Mouse (Mus musculus) hindbrain, embryonic 10.5 days (tissue): ENCODE results near the gene Tmem200b. TPM values are rescaled to one million over a fixed set of nuclear protein-coding genes. Genes with fewer than 3 reads are reported as not detected.

Experiments used
- DNase-seq: peaks from one replicate; pipeline ENCODE4 v3.0.0-alpha.2; 2017; ENCODE audit warnings: low spot score
- H3K27ac ChIP-seq: fragments of 300-500 bp; sonication (generic); 2 replicates; pipeline ENCODE4 v1.5.1; 2016; ENCODE audit warnings: mild to moderate bottlenecking, moderate library complexity
- H3K27me3 ChIP-seq: fragments of 300-500 bp; sonication (generic); 2 replicates; pipeline ENCODE4 v1.6.1; 2016; ENCODE audit warnings: mild to moderate bottlenecking; ENCODE audit not compliant: poor library complexity, insufficient read depth, severe bottlenecking
- H3K36me3 ChIP-seq: fragments of 300-500 bp; sonication (generic); 2 replicates; pipeline ENCODE4 v1.6.1; 2016; ENCODE audit warnings: mild to moderate bottlenecking, moderate library complexity
- H3K4me1 ChIP-seq: fragments of 300-500 bp; sonication (generic); replicated peaks from 2 replicates; pipeline ENCODE4 v1.6.1; 2016; ENCODE audit warnings: mild to moderate bottlenecking
- H3K4me3 ChIP-seq: fragments of 300-500 bp; sonication (generic); 2 replicates; pipeline ENCODE4 v1.5.1; 2016; ENCODE audit warnings: mild to moderate bottlenecking, moderate library complexity
- H3K9me3 ChIP-seq: fragments of 300-500 bp; sonication (generic); 2 replicates; pipeline ENCODE4 v1.6.1; 2016; ENCODE audit warnings: mild to moderate bottlenecking, moderate library complexity
- WGBS: fragments of 180-500 bp; shearing (Covaris S2); methylation state at CpG from one replicate; pipeline ENCODE4 v1.1.7; 2016; 5-methylcytosine and 5-hydroxymethylcytosine counted together
- polyA plus RNA-seq: library from polyadenylated mRNA; unstranded; fragments of >200 nt; fragmentation: Nextera tagmentation; extraction: Ambion mirVana; gene quantifications from 2 replicates; pipeline ENCODE4 v1.2.1, GENCODE M21; 2016

Tmem200b gene
- polyA plus RNA-seq, 1 experiment from 2014 or later: 1.1 TPM

- Histone ChIP-seq H3K4me1 (peaks cover 79% of the 10 kb centered on the region), H3K27ac (no peak overlapping the region; the same call in 1 of the 2 replicates), H3K9me3 (no peaks in the 10 kb centered on the region), H3K36me3 (no peaks in the 10 kb centered on the region), H3K27me3 (peaks cover 86% of the 10 kb centered on the region), H3K4me3 (peak overlapping the region; percentile 49)
- 2% methylated on average over 31 of the region's 31 CpGs for WGBS
- peak; percentile 50 for DNase-seq
Measured at GRCm38 (mm10) chr4:131914891-131915469, 6.6 kb upstream of the Tmem200b start.

DNA sequence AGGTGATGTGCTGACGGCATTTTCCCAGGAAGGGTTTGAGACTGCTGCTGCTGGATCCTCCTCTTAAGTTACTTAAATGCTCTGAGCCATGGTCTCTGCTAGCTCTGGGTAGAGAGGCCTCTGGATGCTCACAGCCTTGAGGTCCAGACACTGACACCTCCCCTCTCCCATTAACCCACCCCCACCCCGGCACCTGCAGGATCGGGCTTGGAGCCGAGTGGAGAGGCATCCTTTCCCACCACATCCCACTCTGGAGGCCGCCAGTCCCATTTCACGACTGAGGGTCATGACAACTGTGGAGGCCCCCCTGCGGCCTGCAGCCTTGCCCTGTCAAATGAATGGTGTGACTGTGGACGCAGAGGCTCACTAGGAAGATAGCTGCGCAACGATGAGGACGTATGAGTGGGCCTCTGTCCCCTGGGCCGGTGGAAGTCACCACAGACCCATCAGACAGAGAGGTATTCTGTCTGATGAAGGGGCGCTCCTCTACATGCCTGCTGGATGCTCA, 5.7 kb upstream of the Tmem200b start:
- H3K9me3 ChIP-seq: no peaks in the 10 kb centered on the region
- WGBS: 22% methylated on average over 13 of the region's 13 CpGs
- H3K27me3 ChIP-seq: peaks cover 95% of the 10 kb centered on the region
- H3K4me3 ChIP-seq: peak overlapping the region; percentile 49
- no peaks in the 10 kb centered on the region for H3K36me3 ChIP-seq
- no peak for DNase-seq
- H3K4me1 ChIP-seq: peaks cover 79% of the 10 kb centered on the region
- H3K27ac ChIP-seq: no peak overlapping the region

GRCm38 (mm10) chr4:131916425-131916824, 5.1 kb upstream of the Tmem200b start:
- H3K9me3 ChIP-seq: no peaks in the 10 kb centered on the region
- DNase-seq: peak; percentile 83
- H3K36me3 ChIP-seq: no peaks in the 10 kb centered on the region
- peaks cover 100% of the 10 kb centered on the region for H3K27me3 ChIP-seq
- H3K4me3 ChIP-seq: peak overlapping the region; percentile 49
- no peak overlapping the region for H3K27ac ChIP-seq
- 4% methylated on average over 15 of the region's 15 CpGs for WGBS
- peaks cover 79% of the 10 kb centered on the region for H3K4me1 ChIP-seq

DNA sequence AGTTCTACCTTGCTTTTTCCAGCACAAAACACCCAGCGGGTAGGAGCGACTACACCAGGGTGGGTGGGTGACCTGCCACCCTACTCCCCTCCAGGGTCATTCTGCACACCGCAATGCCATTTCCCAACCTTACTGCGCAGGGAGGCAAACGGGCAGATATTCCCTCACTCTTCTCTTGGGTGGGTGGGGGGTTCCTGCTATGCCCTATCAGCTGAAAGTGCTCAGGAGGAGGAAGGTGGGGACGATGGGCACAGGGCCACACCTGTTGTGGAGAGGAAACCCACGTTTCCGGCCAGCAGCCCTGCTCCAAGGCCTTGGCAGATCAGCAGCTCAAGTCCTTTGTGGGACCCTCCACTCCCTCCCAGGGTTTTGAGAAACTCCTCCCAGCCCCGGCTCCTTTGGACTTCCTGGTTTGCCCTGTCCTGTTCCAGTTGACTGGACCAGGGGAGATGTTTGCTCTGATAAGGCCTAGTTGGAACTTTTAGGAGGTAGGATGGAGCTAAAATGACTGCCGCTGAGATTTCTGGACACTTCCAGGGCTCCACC, 4.5 kb upstream of the Tmem200b start:
- H3K27me3 ChIP-seq: peaks cover 100% of the 10 kb centered on the region
- H3K4me3 ChIP-seq: no peak overlapping the region
- peaks cover 84% of the 10 kb centered on the region for H3K4me1 ChIP-seq
- no peak overlapping the region for H3K27ac ChIP-seq
- DNase-seq: no peak
- no peaks in the 10 kb centered on the region for H3K9me3 ChIP-seq
- 78% methylated on average over 10 of the region's 10 CpGs for WGBS
- no peaks in the 10 kb centered on the region for H3K36me3 ChIP-seq

- peaks cover 100% of the 10 kb centered on the region for H3K27me3 ChIP-seq
- DNase-seq: no peak
- peaks cover 92% of the 10 kb centered on the region for H3K4me1 ChIP-seq
- no peak overlapping the region for H3K27ac ChIP-seq
- peaks cover 6% of the 10 kb centered on the region for H3K36me3 ChIP-seq
- H3K4me3 ChIP-seq: no peak overlapping the region
- 51% methylated on average over 7 of the region's 7 CpGs for WGBS
- no peaks in the 10 kb centered on the region for H3K9me3 ChIP-seq
Measured at GRCm38 (mm10) chr4:131918026-131918533, 3.5 kb upstream of the Tmem200b start.

GRCm38 (mm10) chr4:131918711-131919500, 2.7 kb upstream of the Tmem200b start:
- WGBS: 8% methylated on average over 15 of the region's 15 CpGs
- H3K4me3 ChIP-seq: no peak overlapping the region
- DNase-seq: peak; percentile 68

GRCm38 (mm10) chr4:131919506-131920140, 1.9 kb upstream of the Tmem200b start:
- Histone ChIP-seq H3K36me3 (peaks cover 21% of the 10 kb centered on the region), H3K27me3 (peaks cover 100% of the 10 kb centered on the region), H3K4me1 (peaks cover 81% of the 10 kb centered on the region), H3K27ac (peak overlapping the region; percentile 82), H3K4me3 (peak overlapping the region; percentile 62), H3K9me3 (no peaks in the 10 kb centered on the region)
- WGBS: 6% methylated on average over 15 of the region's 15 CpGs
- no peak for DNase-seq

More at GRCm38 (mm10) chr4:131918711-131919500, 2.7 kb upstream of the Tmem200b start:
- Histone ChIP-seq H3K27ac (peak overlapping the region; percentile 46; the same call in 1 of the 2 replicates), H3K27me3 (peaks cover 100% of the 10 kb centered on the region), H3K9me3 (no peaks in the 10 kb centered on the region), H3K4me1 (peaks cover 86% of the 10 kb centered on the region), H3K36me3 (peaks cover 14% of the 10 kb centered on the region)

GRCm38 (mm10) chr4:131920141-131920594, 1.4 kb upstream of the Tmem200b start:
- peak; percentile 61 for DNase-seq
- WGBS: under 1% methylated on average over 51 of the region's 51 CpGs
- Histone ChIP-seq H3K4me3 (peak overlapping the region; percentile 62), H3K27ac (peak overlapping the region; percentile 82), H3K9me3 (no peaks in the 10 kb centered on the region), H3K27me3 (peaks cover 100% of the 10 kb centered on the region), H3K4me1 (peaks cover 82% of the 10 kb centered on the region), H3K36me3 (peaks cover 27% of the 10 kb centered on the region)

- WGBS: under 1% methylated on average over 76 of the region's 76 CpGs
- Histone ChIP-seq H3K27ac (peak overlapping the region; percentile 82), H3K4me1 (peaks cover 82% of the 10 kb centered on the region), H3K36me3 (peaks cover 33% of the 10 kb centered on the region), H3K27me3 (peaks cover 98% of the 10 kb centered on the region), H3K9me3 (no peaks in the 10 kb centered on the region), H3K4me3 (peak overlapping the region; percentile 62)
- DNase-seq: peak; percentile 77
Measured at GRCm38 (mm10) chr4:131920595-131921351, 798 bp upstream of the Tmem200b start.

DNA sequence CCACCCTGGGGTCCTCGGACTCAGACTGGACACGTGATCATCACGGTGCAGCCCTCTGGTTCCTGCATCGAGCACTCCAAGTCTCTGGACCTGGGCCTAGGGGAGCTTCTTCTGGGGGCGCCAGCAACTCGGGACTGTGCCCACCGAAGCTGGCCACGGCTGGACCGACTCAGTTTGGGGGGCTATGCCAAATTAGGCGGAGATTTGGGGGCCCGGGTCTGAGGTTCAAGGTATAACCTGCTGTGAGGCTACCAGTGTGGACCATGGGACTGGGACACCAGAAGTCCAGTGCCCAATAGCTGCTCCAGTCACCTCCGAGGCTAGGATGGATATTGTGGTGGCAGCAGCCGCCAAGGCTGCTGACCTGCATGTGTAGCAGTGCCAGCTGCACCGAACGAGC, 833 bp downstream of the Tmem200b start:
- Histone ChIP-seq H3K9me3 (no peaks in the 10 kb centered on the region), H3K27ac (peak overlapping the region; percentile 82; the same call in 1 of the 2 replicates)

DNA sequence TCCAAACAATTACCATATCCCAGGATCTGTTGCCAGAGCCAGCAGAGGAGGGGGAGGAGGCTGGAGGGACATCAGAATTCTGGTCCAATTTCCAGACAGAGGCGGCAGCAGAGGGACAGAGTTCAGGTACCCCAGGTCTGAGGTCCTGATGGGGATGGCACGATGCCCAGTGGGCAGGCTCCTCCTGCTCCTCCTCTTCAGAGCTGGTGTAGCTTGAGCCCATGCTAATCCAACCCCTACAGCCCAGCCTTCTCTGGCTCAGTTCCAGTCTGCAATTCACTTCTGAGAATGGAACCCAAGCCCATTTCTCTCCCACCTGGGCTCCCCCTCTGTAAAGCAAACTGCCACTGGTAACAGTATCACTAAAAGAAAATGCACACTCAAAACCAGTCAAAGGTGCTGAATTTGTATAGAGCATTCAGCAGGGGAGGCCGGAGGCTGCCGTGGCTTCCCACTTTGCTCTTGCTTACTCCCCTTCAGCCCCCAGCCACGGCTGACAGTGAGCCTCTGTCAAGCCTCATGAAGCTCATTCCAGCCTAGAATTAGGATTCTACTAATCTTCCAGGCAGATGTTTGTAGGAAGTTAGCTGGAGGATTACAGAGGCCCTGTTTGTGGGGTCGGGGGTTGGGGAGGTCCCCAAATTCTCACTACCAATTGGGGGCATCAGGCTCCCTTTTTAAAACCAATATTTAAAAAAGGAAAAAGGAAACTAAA, 2.7 kb downstream of the Tmem200b start:
- Histone ChIP-seq H3K27ac (no peak overlapping the region), H3K27me3 (peaks cover 67% of the 10 kb centered on the region), H3K36me3 (peaks cover 68% of the 10 kb centered on the region), H3K4me1 (peaks cover 72% of the 10 kb centered on the region), H3K4me3 (no peak overlapping the region), H3K9me3 (no peaks in the 10 kb centered on the region)
- DNase-seq: no peak
- 78% methylated on average over 6 of the region's 6 CpGs for WGBS

More for the DNA sequence above, 833 bp downstream of the Tmem200b start:
- H3K4me3 ChIP-seq: peak overlapping the region; percentile 62
- 57% methylated on average over 15 of the region's 15 CpGs for WGBS
- peaks cover 83% of the 10 kb centered on the region for H3K4me1 ChIP-seq
- H3K27me3 ChIP-seq: peaks cover 85% of the 10 kb centered on the region
- DNase-seq: no peak
- H3K36me3 ChIP-seq: peaks cover 49% of the 10 kb centered on the region
